Mouse (Mus musculus): ENCODE results near the gene Tmem229a. TPM values are rescaled to one million over a fixed set of nuclear protein-coding genes. Genes with fewer than 3 reads are reported as not detected.

The Tmem229a gene
- polyA plus RNA-seq, 1 experiment from 2014 or later: 4.7 TPM

DNA sequence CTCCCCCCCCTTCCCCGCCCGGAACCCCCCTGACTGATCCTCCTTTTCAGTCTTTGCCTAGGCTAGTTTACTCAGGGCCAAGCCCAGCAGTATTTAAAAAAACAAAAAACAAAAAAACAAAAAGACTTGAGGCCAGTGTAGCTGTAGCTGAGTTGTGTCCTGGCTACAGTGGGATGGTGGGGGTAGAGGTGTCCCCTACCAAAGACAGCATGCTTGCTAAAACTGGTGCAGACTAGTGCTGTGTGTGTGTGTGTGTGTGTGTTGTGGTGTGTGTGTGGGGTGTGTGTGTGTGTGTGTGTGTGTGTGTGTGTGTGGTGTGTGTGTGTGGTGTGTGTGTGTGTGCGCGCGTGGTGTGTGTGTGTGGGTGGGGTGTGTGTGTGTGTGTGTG, 483 bp upstream of the Tmem229a start:
- 0 out of 2 replicates have a peak, but pooled peaks cover 4% of the 10 kb centered on the region for H3K4me1 ChIP-seq (ENCODE audit: control insufficient read depth, insufficient read depth, low read length)
- peak overlapping the region; percentile 66 for H3K4me2 ChIP-seq (ENCODE audit: low read depth, low read length)
- peak overlapping the region; percentile 86; the same call in 1 of the 2 replicates for H3K27ac ChIP-seq (ENCODE audit: low read depth, low read length)
- peak overlapping the region; percentile 94 for H3K9ac ChIP-seq (replicated peaks; ENCODE audit: low read depth, low read length)
- no peak for ATAC-seq (ENCODE audit: low read depth)
- H3K27me3 ChIP-seq (ENCODE audit: control insufficient read depth, insufficient read depth, low read length): peaks cover 2% of the 10 kb centered on the region; the same call in 1 of the 2 replicates
- WGBS: 0% methylated on average over 2 of the region's 5 CpGs
- peak overlapping the region; percentile 76 for H3K4me3 ChIP-seq (ENCODE audit: low read depth, low read length)
- no peaks in the 10 kb centered on the region for H3K36me3 ChIP-seq (ENCODE audit: control insufficient read depth, insufficient read depth, low read length)
- no peaks in the 10 kb centered on the region for H3K9me3 ChIP-seq (ENCODE audit: control insufficient read depth, low read length)

GRCm38 (mm10) chr6:24955131-24955945, 759 bp downstream of the Tmem229a start:
- H3K36me3 ChIP-seq (ENCODE audit: control insufficient read depth, insufficient read depth, low read length): no peaks in the 10 kb centered on the region
- 0 out of 2 replicates have a peak, but pooled peaks cover 4% of the 10 kb centered on the region for H3K4me1 ChIP-seq (ENCODE audit: control insufficient read depth, insufficient read depth, low read length)
- H3K4me2 ChIP-seq (ENCODE audit: low read depth, low read length): peak overlapping the region; percentile 66
- ATAC-seq (ENCODE audit: low read depth): peak; percentile 89
- no peaks in the 10 kb centered on the region for H3K9me3 ChIP-seq (ENCODE audit: control insufficient read depth, low read length)
- H3K27me3 ChIP-seq (ENCODE audit: control insufficient read depth, insufficient read depth, low read length): peaks cover 2% of the 10 kb centered on the region; the same call in 1 of the 2 replicates
- H3K4me3 ChIP-seq (ENCODE audit: low read depth, low read length): peak overlapping the region; percentile 76
- H3K27ac ChIP-seq (ENCODE audit: low read depth, low read length): peak overlapping the region; percentile 86
- H3K9ac ChIP-seq (replicated peaks; ENCODE audit: low read depth, low read length): peak overlapping the region; percentile 94
- WGBS: under 1% methylated on average over 85 of the region's 91 CpGs

DNA sequence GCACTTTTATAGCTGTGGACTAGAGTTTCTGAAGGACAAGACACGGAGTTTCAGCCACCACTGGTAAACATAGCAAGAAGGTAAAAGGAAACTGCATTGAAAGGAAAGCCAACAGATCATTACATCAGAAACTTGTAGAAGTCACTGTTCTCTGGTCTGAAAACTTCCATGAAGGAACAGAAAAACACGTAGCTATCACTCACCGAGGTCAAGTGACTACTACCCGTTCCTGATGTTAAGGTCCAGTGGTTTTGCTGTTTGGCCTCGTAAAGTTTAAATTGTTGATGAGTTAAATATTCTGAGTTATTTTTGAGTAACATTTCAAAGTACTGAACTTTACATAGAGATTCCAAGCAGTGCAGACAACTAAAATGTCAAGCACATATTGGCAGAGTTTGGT, 2.0 kb downstream of the Tmem229a start:
- Histone ChIP-seq H3K27me3 (ENCODE audit: control insufficient read depth, insufficient read depth, low read length) (peaks cover 2% of the 10 kb centered on the region; the same call in 1 of the 2 replicates), H3K4me3 (ENCODE audit: low read depth, low read length) (no peak overlapping the region), H3K9me3 (ENCODE audit: control insufficient read depth, low read length) (no peaks in the 10 kb centered on the region), H3K36me3 (ENCODE audit: control insufficient read depth, insufficient read depth, low read length) (no peaks in the 10 kb centered on the region), H3K27ac (ENCODE audit: low read depth, low read length) (no peak overlapping the region), H3K4me1 (ENCODE audit: control insufficient read depth, insufficient read depth, low read length) (0 out of 2 replicates have a peak, but pooled peaks cover 4% of the 10 kb centered on the region), H3K9ac (replicated peaks; ENCODE audit: low read depth, low read length) (no peak overlapping the region), H3K4me2 (ENCODE audit: low read depth, low read length) (peak overlapping the region; percentile 66; the same call in 1 of the 2 replicates)
- ATAC-seq (ENCODE audit: low read depth): no peak
- WGBS: 83% methylated on average over 5 of the region's 5 CpGs

DNA sequence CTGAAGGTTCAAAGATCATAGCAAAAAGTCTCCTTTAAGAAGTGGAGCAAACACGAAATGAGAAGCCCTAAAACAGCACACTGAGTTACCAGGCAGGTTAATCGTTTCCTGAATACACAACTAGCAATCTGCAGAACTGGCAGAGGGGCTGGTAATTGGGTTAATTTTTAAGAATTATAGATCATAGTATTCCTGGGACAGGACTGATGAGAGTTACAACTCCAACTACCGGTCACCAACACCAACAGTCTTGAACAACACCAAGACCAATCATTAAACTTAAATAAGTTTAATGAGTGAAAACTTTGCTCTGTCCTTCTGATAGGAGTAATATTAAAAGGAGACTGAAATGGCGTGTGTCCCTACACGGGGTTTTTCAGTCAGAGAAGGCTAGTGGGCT, 3.8 kb downstream of the Tmem229a start:
- Histone ChIP-seq H3K4me1 (ENCODE audit: control insufficient read depth, insufficient read depth, low read length) (0 out of 2 replicates have a peak, but pooled peaks cover 4% of the 10 kb centered on the region), H3K27ac (ENCODE audit: low read depth, low read length) (no peak overlapping the region), H3K4me2 (ENCODE audit: low read depth, low read length) (no peak overlapping the region), H3K9ac (replicated peaks; ENCODE audit: low read depth, low read length) (no peak overlapping the region), H3K4me3 (ENCODE audit: low read depth, low read length) (no peak overlapping the region), H3K9me3 (ENCODE audit: control insufficient read depth, low read length) (no peaks in the 10 kb centered on the region), H3K36me3 (ENCODE audit: control insufficient read depth, insufficient read depth, low read length) (no peaks in the 10 kb centered on the region), H3K27me3 (ENCODE audit: control insufficient read depth, insufficient read depth, low read length) (peaks cover 2% of the 10 kb centered on the region; the same call in 1 of the 2 replicates)
- 89% methylated on average over 5 of the region's 5 CpGs for WGBS
- ATAC-seq (ENCODE audit: low read depth): no peak

- Histone ChIP-seq H3K27me3 (ENCODE audit: control insufficient read depth, insufficient read depth, low read length) (peaks cover 2% of the 10 kb centered on the region; the same call in 1 of the 2 replicates), H3K4me1 (ENCODE audit: control insufficient read depth, insufficient read depth, low read length) (0 out of 2 replicates have a peak, but pooled peaks cover 4% of the 10 kb centered on the region), H3K4me3 (ENCODE audit: low read depth, low read length) (no peak overlapping the region), H3K9me3 (ENCODE audit: control insufficient read depth, low read length) (no peaks in the 10 kb centered on the region), H3K9ac (replicated peaks; ENCODE audit: low read depth, low read length) (no peak overlapping the region), H3K27ac (ENCODE audit: low read depth, low read length) (no peak overlapping the region), H3K4me2 (ENCODE audit: low read depth, low read length) (no peak overlapping the region), H3K36me3 (ENCODE audit: control insufficient read depth, insufficient read depth, low read length) (no peaks in the 10 kb centered on the region)
- no peak for ATAC-seq (ENCODE audit: low read depth)
- 90% methylated on average over 2 of the region's 2 CpGs for WGBS
Observed at GRCm38 (mm10) chr6:24950669-24951068, 5.4 kb downstream of the Tmem229a start.

- WGBS: 88% methylated on average over 11 of the region's 11 CpGs
- H3K27me3 ChIP-seq (ENCODE audit: control insufficient read depth, insufficient read depth, low read length): no peaks in the 10 kb centered on the region
- no peaks in the 10 kb centered on the region for H3K4me1 ChIP-seq (ENCODE audit: control insufficient read depth, insufficient read depth, low read length)
- H3K9ac ChIP-seq (replicated peaks; ENCODE audit: low read depth, low read length): no peak overlapping the region
- H3K4me2 ChIP-seq (ENCODE audit: low read depth, low read length): no peak overlapping the region
- no peaks in the 10 kb centered on the region for H3K36me3 ChIP-seq (ENCODE audit: control insufficient read depth, insufficient read depth, low read length)
- H3K4me3 ChIP-seq (ENCODE audit: low read depth, low read length): no peak overlapping the region
- no peak for ATAC-seq (ENCODE audit: low read depth)
- no peaks in the 10 kb centered on the region for H3K9me3 ChIP-seq (ENCODE audit: control insufficient read depth, low read length)
- H3K27ac ChIP-seq (ENCODE audit: low read depth, low read length): no peak overlapping the region
Observed at GRCm38 (mm10) chr6:24925076-24925785, 30.9 kb downstream of the Tmem229a start.

- no peak overlapping the region for H3K9ac ChIP-seq (replicated peaks; ENCODE audit: low read depth, low read length)
- H3K27me3 ChIP-seq (ENCODE audit: control insufficient read depth, insufficient read depth, low read length): no peaks in the 10 kb centered on the region
- WGBS: 98% methylated on average over 2 of the region's 2 CpGs
- H3K4me2 ChIP-seq (ENCODE audit: low read depth, low read length): no peak overlapping the region
- no peak overlapping the region for H3K27ac ChIP-seq (ENCODE audit: low read depth, low read length)
- no peaks in the 10 kb centered on the region for H3K9me3 ChIP-seq (ENCODE audit: control insufficient read depth, low read length)
- no peaks in the 10 kb centered on the region for H3K36me3 ChIP-seq (ENCODE audit: control insufficient read depth, insufficient read depth, low read length)
- no peak for ATAC-seq (ENCODE audit: low read depth)
- H3K4me3 ChIP-seq (ENCODE audit: low read depth, low read length): no peak overlapping the region
- no peaks in the 10 kb centered on the region for H3K4me1 ChIP-seq (ENCODE audit: control insufficient read depth, insufficient read depth, low read length)
Observed at GRCm38 (mm10) chr6:24913591-24913990, 42.5 kb downstream of the Tmem229a start.

GRCm38 (mm10) chr6:24910728-24911105, 45.4 kb downstream of the Tmem229a start:
- Histone ChIP-seq H3K4me3 (ENCODE audit: low read depth, low read length) (no peak overlapping the region), H3K9me3 (ENCODE audit: control insufficient read depth, low read length) (no peaks in the 10 kb centered on the region), H3K27ac (ENCODE audit: low read depth, low read length) (no peak overlapping the region), H3K9ac (replicated peaks; ENCODE audit: low read depth, low read length) (no peak overlapping the region), H3K4me1 (ENCODE audit: control insufficient read depth, insufficient read depth, low read length) (no peaks in the 10 kb centered on the region), H3K4me2 (ENCODE audit: low read depth, low read length) (no peak overlapping the region), H3K36me3 (ENCODE audit: control insufficient read depth, insufficient read depth, low read length) (no peaks in the 10 kb centered on the region), H3K27me3 (ENCODE audit: control insufficient read depth, insufficient read depth, low read length) (no peaks in the 10 kb centered on the region)
- no peak for ATAC-seq (ENCODE audit: low read depth)
